Mouse (Mus musculus) induced T-regulatory cell, adult 2 months (primary cell): ENCODE measurements around the gene Tanc1.

Experiments
- DNase-seq: peaks from one replicate; pipeline ENCODE4 v3.0.0-alpha.2; 2012; ENCODE audit warnings: low read depth

Gene Tanc1

GRCm38 (mm10) chr2:59681181-59681580, 69.3 kb downstream of the Tanc1 start:
- no peak for DNase-seq

- DNase-seq, result no peak
Measured at GRCm38 (mm10) chr2:59684864-59685605, 73.2 kb downstream of the Tanc1 start.

- DNase-seq, result no peak
Measured at GRCm38 (mm10) chr2:59685606-59685950, 73.7 kb downstream of the Tanc1 start.

DNA sequence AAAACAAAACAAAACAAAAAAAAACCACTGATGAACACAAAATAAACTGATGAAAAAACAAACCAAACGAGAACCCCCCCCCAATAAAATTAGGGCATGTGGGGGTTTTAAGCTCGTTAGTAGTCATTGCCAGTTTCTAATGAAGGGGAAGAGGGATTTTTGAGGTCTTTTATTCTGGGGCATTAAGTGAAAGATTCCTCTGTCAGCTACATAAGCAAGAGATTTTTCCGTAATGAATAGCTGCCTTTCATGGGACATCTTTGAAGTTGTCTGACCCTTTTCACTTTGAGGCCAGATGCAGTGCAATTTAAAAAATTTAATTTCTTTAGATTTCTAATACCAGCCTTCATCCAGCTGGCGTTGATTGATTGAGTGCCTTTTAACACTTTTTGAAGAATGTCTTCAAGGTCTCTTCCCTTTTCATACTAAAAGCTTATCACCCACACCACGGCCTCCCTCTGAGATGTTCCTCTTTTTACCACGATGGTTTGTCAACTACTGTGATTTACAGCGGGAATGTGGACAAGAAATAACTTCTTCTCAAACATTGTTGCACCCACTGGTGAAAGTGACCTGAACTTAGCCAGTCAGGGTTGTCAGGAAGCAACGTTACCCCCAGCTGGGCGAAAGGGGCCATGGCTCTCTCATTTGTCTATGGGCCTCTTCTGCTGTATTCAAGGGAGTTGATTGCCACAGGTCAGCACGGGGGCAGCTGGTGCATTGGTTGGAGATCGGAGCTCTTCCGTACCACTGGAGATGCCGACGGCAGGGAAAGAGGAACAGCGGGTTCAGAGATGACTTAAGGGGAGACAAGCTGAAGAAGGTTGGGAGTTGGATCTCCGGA, 76.6 kb downstream of the Tanc1 start:
- no peak for DNase-seq

DNA sequence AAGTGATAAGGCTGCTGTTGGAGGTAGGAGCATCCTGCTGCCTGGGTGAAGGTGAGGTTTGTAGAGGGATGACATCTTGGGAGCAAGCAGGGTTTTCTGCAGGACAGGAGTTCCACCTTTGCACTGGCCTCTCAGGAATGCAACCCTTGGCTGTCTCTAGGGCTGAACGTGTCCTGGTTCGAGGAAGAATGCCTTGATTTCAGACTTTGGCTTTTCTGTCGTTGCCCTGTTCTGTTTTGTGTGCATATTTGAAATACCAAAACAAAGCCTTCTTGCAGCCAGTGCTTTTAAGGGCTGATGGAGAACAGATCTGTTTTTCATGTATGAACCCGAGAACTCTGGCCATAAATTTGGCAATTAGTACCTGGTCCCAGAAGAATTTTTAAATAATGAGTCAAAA, 79.3 kb downstream of the Tanc1 start:
- DNase-seq, result no peak

DNA sequence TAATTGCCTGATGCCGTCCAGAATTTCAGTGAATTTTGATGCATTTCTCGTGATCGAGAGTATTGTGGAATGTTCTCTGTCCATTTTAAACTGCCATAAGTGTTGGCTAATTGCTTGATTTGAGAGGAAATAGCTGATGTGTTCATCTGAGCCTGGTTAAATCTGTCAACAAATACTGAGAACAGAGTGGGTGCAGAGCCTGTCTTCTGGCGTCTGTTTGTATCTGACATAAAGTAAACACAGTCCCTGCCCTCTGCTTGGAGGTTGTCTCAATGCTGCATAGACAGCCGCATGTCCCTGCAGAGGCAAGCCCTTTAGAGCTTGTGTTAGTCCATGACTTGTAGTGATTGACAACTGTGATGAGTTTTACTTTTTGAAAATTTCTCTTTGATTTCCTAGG, 81.6 kb downstream of the Tanc1 start:
- no peak for DNase-seq

- no peak for DNase-seq
Measured at GRCm38 (mm10) chr2:59697123-59697522, 85.3 kb downstream of the Tanc1 start.

- no peak for DNase-seq
Measured at GRCm38 (mm10) chr2:59697722-59698634, 86.1 kb downstream of the Tanc1 start.

DNA sequence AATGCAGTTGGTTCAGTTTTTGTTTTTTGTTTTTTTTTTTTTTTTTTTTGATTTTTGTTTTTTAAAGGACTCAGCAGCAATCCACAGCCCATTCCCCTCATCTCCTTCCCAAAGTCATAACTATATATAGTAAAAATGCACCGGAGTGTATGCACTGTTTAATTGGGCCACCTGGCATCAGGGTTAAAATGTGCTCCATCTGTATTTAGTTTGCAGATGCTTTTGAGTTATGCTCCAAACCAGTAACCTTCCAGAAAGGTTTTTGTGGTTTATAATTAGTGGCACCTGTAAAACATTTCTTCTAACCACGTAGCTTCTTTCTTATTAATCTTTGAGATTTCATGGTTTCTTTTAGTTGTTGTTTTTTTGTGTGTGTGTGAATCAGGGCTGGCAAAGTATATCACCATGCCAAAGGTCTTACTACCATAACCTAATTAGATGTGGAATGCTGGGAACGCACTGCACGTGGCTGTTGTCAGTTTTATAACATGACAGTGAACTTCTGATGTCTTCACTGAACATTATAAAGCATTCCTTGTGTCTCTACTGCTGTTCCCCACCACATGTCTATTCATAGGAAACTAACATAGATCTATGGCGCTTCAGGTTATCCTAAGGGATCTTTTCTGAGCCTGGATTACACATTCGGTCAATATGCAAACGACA, 86.9 kb downstream of the Tanc1 start:
- DNase-seq, result no peak

- no peak for DNase-seq
Measured at GRCm38 (mm10) chr2:59699893-59700292, 88.1 kb downstream of the Tanc1 start.

GRCm38 (mm10) chr2:59705221-59705620, 93.4 kb downstream of the Tanc1 start:
- no peak for DNase-seq

- no peak for DNase-seq
Measured at GRCm38 (mm10) chr2:59706806-59707205, 95.0 kb downstream of the Tanc1 start.

GRCm38 (mm10) chr2:59707922-59708706, 96.3 kb downstream of the Tanc1 start:
- no peak for DNase-seq

GRCm38 (mm10) chr2:59710771-59711170, 98.9 kb downstream of the Tanc1 start:
- DNase-seq, result no peak

DNA sequence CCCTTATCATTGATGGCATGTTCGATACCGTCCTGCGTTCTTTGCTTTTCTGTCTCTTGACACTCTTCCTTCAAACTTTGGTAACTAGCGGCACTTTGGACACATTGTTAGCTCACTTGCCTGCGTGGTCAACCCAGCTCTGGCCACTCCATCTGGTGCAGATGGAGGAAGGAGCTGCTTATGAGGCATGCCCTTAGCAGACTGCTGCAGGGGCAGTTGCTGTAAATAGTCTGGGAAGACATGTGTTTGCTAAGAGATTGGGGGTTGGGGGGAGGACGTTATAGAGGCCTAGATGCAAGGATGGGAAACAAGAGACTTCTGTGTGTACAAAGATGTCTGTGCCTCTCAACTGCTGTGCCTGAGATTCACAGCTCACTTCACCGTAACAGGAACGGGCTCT, 100.2 kb downstream of the Tanc1 start:
- DNase-seq, result no peak

DNA sequence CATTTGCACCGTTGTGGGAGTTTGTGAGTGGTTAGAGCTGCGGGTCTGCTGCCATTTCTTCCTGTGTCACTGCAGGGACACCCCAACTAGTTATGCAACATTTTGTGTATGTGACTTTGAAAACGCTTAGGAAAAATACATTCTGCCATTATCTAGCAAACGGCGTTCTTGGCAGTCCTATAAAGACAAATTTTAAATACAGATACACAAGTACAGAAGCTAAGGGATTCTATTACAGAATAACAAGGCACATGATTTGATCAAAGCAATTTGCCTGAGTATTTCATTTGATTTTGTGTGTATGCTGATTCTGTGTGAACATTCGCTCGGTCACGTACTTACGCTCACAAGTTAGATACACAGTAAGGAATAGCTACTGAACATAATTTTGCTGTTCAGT, 100.6 kb downstream of the Tanc1 start:
- no peak for DNase-seq

- DNase-seq, result no peak
Measured at GRCm38 (mm10) chr2:59713626-59714556, 102.0 kb downstream of the Tanc1 start.

GRCm38 (mm10) chr2:59714992-59715391, 103.2 kb downstream of the Tanc1 start:
- no peak for DNase-seq

GRCm38 (mm10) chr2:59716461-59716860, 104.6 kb downstream of the Tanc1 start:
- no peak for DNase-seq

GRCm38 (mm10) chr2:59717746-59718294, 106.0 kb downstream of the Tanc1 start:
- DNase-seq, result no peak
